Mouse (Mus musculus) megakaryocyte, embryonic 14.5 days (primary cell): ENCODE data around the gene Prr36.

Experiments
- FLI1 ChIP-seq: IDR thresholded peaks from 2 replicates; pipeline ENCODE4 v1.6.1; 2012; ENCODE audit warnings: low read length, inconsistent platforms, mixed read lengths
- GATA1 ChIP-seq: IDR thresholded peaks from 3 replicates; pipeline ENCODE4 v1.6.1; 2012; ENCODE audit warnings: mixed read lengths, low read length, inconsistent platforms, borderline replicate concordance

- TF ChIP-seq GATA1, result no peak
- TF ChIP-seq FLI1, result no peak
Observed at GRCm38 (mm10) chr8:4193588-4193894, 23.7 kb downstream of the Prr36 start.
